Mouse (Mus musculus): Measurements from ENCODE around the gene Col3a1.

DNA sequence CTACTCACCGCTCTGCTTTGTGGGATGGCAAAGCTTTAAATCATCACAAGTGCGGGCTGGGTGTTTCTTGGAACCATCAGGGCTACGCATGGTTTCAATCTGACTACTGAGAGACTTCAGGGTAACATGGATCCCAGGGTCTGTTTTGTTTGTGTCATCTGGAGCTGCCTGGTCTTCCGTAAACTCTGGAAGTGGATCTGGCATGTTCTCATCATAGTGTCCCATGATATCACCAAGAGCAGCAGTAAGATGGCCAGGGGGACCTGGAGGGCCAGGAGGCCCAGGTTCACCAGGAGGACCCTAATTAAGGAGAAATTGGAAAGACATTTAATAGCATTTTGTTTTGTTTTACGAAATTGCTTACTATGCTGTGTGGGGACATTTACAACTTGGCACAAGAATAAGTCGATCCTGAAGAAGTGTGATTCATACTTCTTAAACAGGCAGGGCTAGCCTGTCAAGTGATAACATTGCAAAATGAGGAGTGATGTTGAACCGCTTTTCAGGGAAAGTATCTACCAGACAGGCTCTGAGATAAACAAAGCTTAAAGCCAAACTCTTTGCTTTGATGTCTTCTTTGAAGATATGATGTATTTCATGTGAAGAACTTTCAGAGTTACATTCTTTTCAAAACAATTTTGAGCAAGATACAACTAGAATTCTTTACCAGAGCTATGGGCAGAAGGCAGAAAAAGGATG is 68.8 kb downstream of the Col3a1 start:
- TF ChIP-seq CTCF (IDR thresholded peaks at IDR 0.05; ENCODE audit: low read depth, low read length) (no peak), POLR2A (IDR thresholded peaks at IDR 0.05; ENCODE audit: insufficient read depth, low read length) (no peak)

Measured in ES-Bruce4 (cell line).